Mouse (Mus musculus) megakaryocyte, embryonic 14.5 days (primary cell): ENCODE measurements around the gene Lrpprc.

ENCODE experiments used
- FLI1 ChIP-seq: IDR thresholded peaks from 2 replicates; pipeline ENCODE4 v1.6.1; 2012; ENCODE audit warnings: low read length, inconsistent platforms, mixed read lengths
- GATA1 ChIP-seq: IDR thresholded peaks from 3 replicates; pipeline ENCODE4 v1.6.1; 2012; ENCODE audit warnings: mixed read lengths, low read length, inconsistent platforms, borderline replicate concordance

- TF ChIP-seq GATA1 (no peak), FLI1 (no peak)
These were observed 131.6 kb downstream of the Lrpprc start for GRCm38 (mm10) chr17:84658951-84659350.
